Mouse (Mus musculus) liver, adult 2 months (tissue): ENCODE data around the gene Crhbp. TPM values are rescaled to one million over a fixed set of nuclear protein-coding genes. Genes with fewer than 3 reads are reported as not detected.

Experiments used
- DNase-seq: peaks from one replicate; pipeline ENCODE4 v3.0.0-alpha.2; 2011; ENCODE audit warnings: low read depth, low spot score; ENCODE audit errors: extremely low read depth
- H3K27ac ChIP-seq: fragments of 200-500 bp; replicated peaks from 2 replicates; pipeline ENCODE4 v1.5.1; 2012; ENCODE audit warnings: low read depth, mild to moderate bottlenecking, control low read depth, inconsistent platforms, low read length; ENCODE audit not compliant: insufficient read depth
- H3K27me3 ChIP-seq: fragments of 200-500 bp; 2 replicates; pipeline ENCODE4 v1.6.1; 2012; ENCODE audit warnings: mild to moderate bottlenecking, moderate library complexity, low read length, inconsistent platforms; ENCODE audit not compliant: control insufficient read depth, insufficient read depth
- H3K36me3 ChIP-seq: fragments of 200-500 bp; 2 replicates; pipeline ENCODE4 v1.6.1; 2012; ENCODE audit warnings: low read length, inconsistent platforms; ENCODE audit not compliant: control insufficient read depth, insufficient read depth
- H3K4me1 ChIP-seq: fragments of 200-500 bp; 2 replicates; pipeline ENCODE4 v1.6.1; 2011; ENCODE audit warnings: low read length; ENCODE audit not compliant: control insufficient read depth, insufficient read depth
- H3K4me3 ChIP-seq: fragments of 200-500 bp; 2 replicates; pipeline ENCODE4 v1.5.1; 2011; ENCODE audit warnings: low read depth, mild to moderate bottlenecking, control low read depth, low read length, moderate library complexity; ENCODE audit not compliant: insufficient read depth
- H3K79me2 ChIP-seq: fragments of 200-500 bp; 2 replicates; pipeline ENCODE4 v1.6.1; 2012; ENCODE audit warnings: inconsistent platforms, mild to moderate bottlenecking, low read length, moderate library complexity; ENCODE audit not compliant: control insufficient read depth, insufficient read depth
- H3K9ac ChIP-seq: fragments of 200-500 bp; 2 replicates; pipeline ENCODE4 v1.6.1; 2012; ENCODE audit warnings: low read depth, mild to moderate bottlenecking, control low read depth, inconsistent platforms, low read length
- CTCF ChIP-seq: fragments of 200-500 bp; IDR thresholded peaks from 2 replicates; pipeline ENCODE4 v1.5.1; 2011; ENCODE audit warnings: low read depth, low read length, control low read depth
- POLR2A ChIP-seq: fragments of 200-500 bp; IDR thresholded peaks from 2 replicates; pipeline ENCODE4 v1.6.1; 2011; ENCODE audit warnings: low read length, control low read depth; ENCODE audit not compliant: insufficient read depth; ENCODE audit errors: extremely low read depth
- WGBS: fragments of 180-500 bp; shearing (Covaris S2); methylation state at CpG from one replicate; pipeline ENCODE4 v1.1.7; 2018; 5-methylcytosine and 5-hydroxymethylcytosine counted together
- polyA plus RNA-seq: library from polyadenylated mRNA; depleted of rRNA; stranded (reverse); fragments of >200 nt; gene quantifications from 2 replicates; pipeline ENCODE4 v1.2.3, GENCODE M21; 2012
- total RNA-seq: library from RNA; depleted of rRNA; stranded (reverse); fragments of >200 nt; gene quantifications from 2 replicates; pipeline ENCODE4 v1.2.3, GENCODE M21; 2014

Gene Crhbp
- total and polyA plus RNA-seq, 2 experiments: not detected

DNA sequence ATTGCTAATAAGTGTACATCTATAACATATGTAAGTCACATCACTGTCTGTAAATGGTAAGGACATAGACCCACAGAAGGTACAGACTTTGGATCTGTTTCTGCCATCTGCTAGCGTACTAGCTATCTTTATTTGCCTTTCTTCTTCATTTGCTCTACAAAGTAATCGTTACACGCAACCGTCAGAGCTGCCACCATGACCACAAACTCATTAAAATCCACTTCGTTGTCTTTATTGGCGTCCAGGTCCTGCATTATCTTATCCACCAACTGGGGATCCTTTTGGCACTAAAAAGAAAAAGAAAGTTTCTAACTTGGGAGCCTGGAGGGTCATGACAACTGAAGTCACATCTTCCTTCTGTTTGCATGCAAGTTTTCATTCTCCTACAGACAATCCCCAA is 32.4 kb upstream of the Crhbp start:
- Histone ChIP-seq H3K4me3 (no peak overlapping the region), H3K9ac (no peak overlapping the region), H3K4me1 (no peaks in the 10 kb centered on the region), H3K79me2 (no peaks in the 10 kb centered on the region), H3K27me3 (no peaks in the 10 kb centered on the region), H3K36me3 (no peaks in the 10 kb centered on the region), H3K27ac (no peak overlapping the region)
- no peak for TF ChIP-seq CTCF
- TF ChIP-seq POLR2A: no peak
- 69% methylated on average over 6 of the region's 6 CpGs for WGBS
- no peak for DNase-seq

DNA sequence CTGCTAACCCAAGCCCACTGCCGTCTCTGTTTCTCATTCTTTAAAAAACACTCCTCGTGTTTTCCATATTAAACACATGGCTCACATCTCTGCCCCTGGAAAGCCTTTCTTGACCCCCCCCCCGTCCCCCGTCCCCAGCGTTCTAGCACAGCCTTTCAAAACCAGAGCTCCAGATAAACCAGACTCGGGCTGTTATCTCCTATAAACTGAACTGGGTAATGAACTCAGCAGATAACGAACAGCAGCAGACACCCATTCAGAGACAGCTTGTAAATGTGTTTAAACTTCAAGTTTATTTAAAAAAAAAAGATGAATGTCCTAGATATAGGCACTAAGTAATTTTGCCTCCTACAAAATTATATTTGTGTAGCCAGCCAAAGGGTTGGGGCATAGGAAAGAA is 30.4 kb upstream of the Crhbp start:
- WGBS: 51% methylated on average over 7 of the region's 7 CpGs
- Histone ChIP-seq H3K79me2 (no peaks in the 10 kb centered on the region), H3K4me1 (no peaks in the 10 kb centered on the region), H3K9ac (no peak overlapping the region), H3K36me3 (no peaks in the 10 kb centered on the region), H3K27ac (no peak overlapping the region), H3K4me3 (no peak overlapping the region), H3K27me3 (no peaks in the 10 kb centered on the region)
- TF ChIP-seq POLR2A: no peak
- no peak for TF ChIP-seq CTCF
- DNase-seq: no peak

DNA sequence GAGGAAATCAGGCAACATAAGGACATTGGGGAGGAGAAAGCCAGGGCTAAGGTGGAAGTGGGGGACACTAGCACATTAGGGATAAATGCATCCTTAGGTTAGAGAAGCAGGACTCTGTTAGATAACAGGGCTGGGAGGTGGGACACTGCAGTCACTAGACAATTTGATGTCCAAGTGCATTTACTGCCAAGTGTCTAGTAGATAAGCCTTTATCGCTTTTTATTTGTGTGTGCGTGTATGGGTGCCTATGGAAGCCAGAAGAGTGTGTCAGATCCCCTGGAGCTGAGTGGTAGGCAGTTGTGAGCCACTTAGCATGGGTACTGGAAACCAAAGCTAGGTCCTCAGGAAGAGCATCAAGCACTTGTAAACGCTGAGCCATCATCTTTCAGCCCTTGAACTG is 29.6 kb upstream of the Crhbp start:
- DNase-seq: no peak
- TF ChIP-seq CTCF: no peak
- TF ChIP-seq POLR2A: no peak
- Histone ChIP-seq H3K27ac (no peak overlapping the region), H3K9ac (no peak overlapping the region), H3K4me3 (no peak overlapping the region), H3K27me3 (no peaks in the 10 kb centered on the region), H3K4me1 (no peaks in the 10 kb centered on the region), H3K36me3 (no peaks in the 10 kb centered on the region), H3K79me2 (no peaks in the 10 kb centered on the region)
- WGBS: 78% methylated on average over 3 of the region's 3 CpGs

DNA sequence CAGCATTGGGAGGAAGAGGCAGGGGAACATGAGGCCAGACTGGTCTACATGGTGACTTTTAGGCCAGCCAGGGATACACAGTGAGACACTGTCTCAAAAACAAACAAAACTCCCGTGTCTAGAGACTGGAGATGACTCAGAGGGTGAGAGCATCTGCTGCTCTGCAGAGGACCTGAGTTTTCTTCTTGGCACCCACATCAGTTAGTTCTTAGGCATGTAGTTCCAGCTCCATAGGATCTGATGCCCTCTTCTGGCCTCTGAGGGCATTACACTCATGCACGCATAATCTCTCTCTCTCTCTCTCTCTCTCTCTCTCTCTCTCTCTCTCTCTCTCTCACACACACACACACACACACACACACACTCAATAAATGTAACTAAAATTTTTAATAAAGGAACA is 26.2 kb upstream of the Crhbp start:
- Histone ChIP-seq H3K27ac (no peak overlapping the region), H3K36me3 (no peaks in the 10 kb centered on the region), H3K27me3 (no peaks in the 10 kb centered on the region), H3K4me3 (no peak overlapping the region), H3K4me1 (no peaks in the 10 kb centered on the region), H3K79me2 (no peaks in the 10 kb centered on the region), H3K9ac (no peak overlapping the region)
- WGBS: 58% methylated on average over 2 of the region's 2 CpGs
- no peak for TF ChIP-seq POLR2A
- TF ChIP-seq CTCF: no peak
- DNase-seq: no peak

DNA sequence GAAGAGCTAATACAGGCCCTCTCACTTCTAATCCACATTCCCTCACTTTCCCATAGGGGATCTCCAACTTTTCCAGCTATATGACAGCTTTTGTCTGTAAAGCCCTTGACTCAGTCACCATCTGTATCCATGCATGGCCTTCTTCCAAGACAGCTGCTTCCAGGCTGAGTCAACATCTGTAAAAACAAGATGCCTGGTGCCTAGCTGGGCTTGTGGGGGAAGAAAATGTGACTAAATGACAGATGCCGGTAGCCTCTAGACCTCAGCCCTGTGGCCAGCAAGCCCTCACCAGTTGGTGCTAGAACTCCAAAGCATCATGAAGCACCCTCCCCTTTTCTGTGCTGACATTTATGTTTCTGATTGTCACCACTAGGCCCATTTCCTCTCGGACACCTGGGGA is 6.8 kb upstream of the Crhbp start:
- no peaks in the 10 kb centered on the region for H3K27me3 ChIP-seq
- no peak overlapping the region for H3K27ac ChIP-seq
- no peak overlapping the region for H3K9ac ChIP-seq
- H3K4me1 ChIP-seq: no peaks in the 10 kb centered on the region
- H3K4me3 ChIP-seq: no peak overlapping the region
- DNase-seq: no peak
- H3K79me2 ChIP-seq: no peaks in the 10 kb centered on the region
- WGBS: 81% methylated on average over 2 of the region's 2 CpGs
- no peaks in the 10 kb centered on the region for H3K36me3 ChIP-seq
- TF ChIP-seq POLR2A (no peak), CTCF (no peak)

DNA sequence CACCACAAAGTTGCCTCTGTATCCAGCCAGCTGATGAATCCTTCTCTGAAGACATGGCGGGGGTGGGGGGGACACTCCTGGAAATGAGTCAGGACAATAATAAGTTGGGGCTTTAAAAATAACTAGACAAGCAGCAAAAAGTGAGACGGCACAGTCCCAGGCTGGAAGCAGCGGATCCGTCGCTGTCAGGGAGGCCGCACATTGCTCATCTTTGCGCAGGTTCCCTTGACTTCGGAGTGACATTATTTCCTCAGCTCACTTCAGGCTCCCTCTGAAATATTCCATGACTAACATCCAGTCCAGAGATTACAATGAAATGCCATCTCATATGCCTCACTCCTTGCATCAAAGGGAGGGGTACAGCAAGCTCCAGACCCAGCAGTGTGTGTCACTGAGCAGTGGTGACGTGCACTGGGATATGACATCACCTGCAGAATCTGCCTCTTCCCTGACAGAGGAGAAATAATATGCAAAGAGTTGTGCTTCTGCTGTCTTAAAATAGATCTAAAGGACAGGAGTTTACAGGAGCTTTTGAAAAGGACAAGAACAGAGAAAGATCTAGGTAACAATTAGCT is 6.0 kb upstream of the Crhbp start:
- no peaks in the 10 kb centered on the region for H3K36me3 ChIP-seq
- no peak overlapping the region for H3K4me3 ChIP-seq
- no peak overlapping the region for H3K9ac ChIP-seq
- DNase-seq: no peak
- H3K27ac ChIP-seq: no peak overlapping the region
- WGBS: 90% methylated on average over 9 of the region's 9 CpGs
- H3K4me1 ChIP-seq: no peaks in the 10 kb centered on the region
- TF ChIP-seq CTCF (no peak), POLR2A (no peak)
- no peaks in the 10 kb centered on the region for H3K79me2 ChIP-seq
- no peaks in the 10 kb centered on the region for H3K27me3 ChIP-seq
